Mouse (Mus musculus) E14TG2a.4 (cell line): ENCODE data around the gene Slc4a10.

ENCODE experiments used
- H3K27me3 ChIP-seq: 2 replicates; pipeline ENCODE4 v1.6.1; 2014; ENCODE audit warnings: low read length, control low read depth; ENCODE audit not compliant: insufficient read depth
- H3K36me3 ChIP-seq: 2 replicates; pipeline ENCODE4 v1.6.1; 2014; ENCODE audit warnings: low read length, control low read depth; ENCODE audit not compliant: insufficient read depth
- H3K4me1 ChIP-seq: replicated peaks from 2 replicates; pipeline ENCODE4 v1.6.1; 2014; ENCODE audit warnings: low read depth, low read length, control low read depth
- H3K4me3 ChIP-seq: replicated peaks from 2 replicates; pipeline ENCODE4 v1.5.1; 2014; ENCODE audit warnings: mild to moderate bottlenecking, low read length
- H3K9me3 ChIP-seq: 2 replicates; pipeline ENCODE4 v1.6.1; 2014; ENCODE audit warnings: low read length, control low read depth
- CTCF ChIP-seq: conservative IDR thresholded peaks from 2 replicates; pipeline ENCODE4 v1.5.1; 2014; ENCODE audit warnings: low read length
- NANOG ChIP-seq: IDR thresholded peaks from 2 replicates; pipeline ENCODE4 v1.6.1; 2014; ENCODE audit warnings: borderline replicate concordance, low read length, mixed read lengths
- POU5F1 ChIP-seq: IDR thresholded peaks from 2 replicates; pipeline ENCODE4 v1.6.1; 2014; ENCODE audit warnings: low read length, borderline replicate concordance

The Slc4a10 gene

DNA sequence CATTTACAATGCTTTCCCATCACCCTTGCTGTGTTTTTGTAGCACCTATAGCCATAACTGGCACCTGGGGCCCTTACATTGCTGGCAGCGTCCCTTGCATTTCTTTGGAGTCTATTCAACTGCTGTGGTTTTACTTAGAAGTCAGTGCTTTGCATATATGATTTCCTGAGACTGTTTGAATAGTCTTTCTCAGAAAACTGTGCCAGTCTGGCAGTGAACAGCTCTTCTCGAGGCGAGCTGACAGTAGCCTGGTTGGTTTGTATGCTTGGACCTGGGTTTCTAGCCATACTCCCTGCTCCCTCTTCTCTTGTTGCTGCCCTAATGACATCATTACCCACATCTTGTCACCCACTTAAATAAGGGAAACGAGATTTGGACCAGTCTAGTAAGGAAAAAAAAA is 285.7 kb downstream of the Slc4a10 start:
- H3K36me3 ChIP-seq: no peaks in the 10 kb centered on the region
- H3K9me3 ChIP-seq: no peaks in the 10 kb centered on the region
- no peak overlapping the region for H3K4me3 ChIP-seq
- TF ChIP-seq NANOG (no peak), POU5F1 (no peak), CTCF (no peak)
- H3K27me3 ChIP-seq: no peaks in the 10 kb centered on the region
- H3K4me1 ChIP-seq: no peaks in the 10 kb centered on the region

DNA sequence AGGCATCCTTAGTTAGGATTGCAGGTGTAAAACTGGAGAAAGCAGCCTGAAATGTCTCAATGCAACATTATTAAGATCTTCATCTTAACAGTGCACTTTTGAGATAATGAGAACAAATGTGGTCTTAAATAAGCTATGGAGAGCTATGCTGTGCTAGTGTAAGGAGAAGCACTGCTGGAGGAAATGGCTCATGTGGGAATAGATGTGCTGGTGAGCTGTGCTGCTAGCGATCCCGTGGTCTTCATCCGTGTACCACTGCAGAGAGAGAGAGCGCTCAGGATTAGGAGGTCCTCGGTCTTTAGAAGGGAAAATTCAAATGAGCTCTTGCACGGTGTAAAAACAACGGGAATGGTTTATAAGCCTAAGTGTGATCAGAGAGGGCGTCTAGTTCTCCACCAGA is 286.2 kb downstream of the Slc4a10 start:
- TF ChIP-seq NANOG: no peak
- no peak for TF ChIP-seq POU5F1
- no peak for TF ChIP-seq CTCF
- no peaks in the 10 kb centered on the region for H3K27me3 ChIP-seq
- no peaks in the 10 kb centered on the region for H3K9me3 ChIP-seq
- no peaks in the 10 kb centered on the region for H3K4me1 ChIP-seq
- H3K36me3 ChIP-seq: no peaks in the 10 kb centered on the region
- H3K4me3 ChIP-seq: no peak overlapping the region

DNA sequence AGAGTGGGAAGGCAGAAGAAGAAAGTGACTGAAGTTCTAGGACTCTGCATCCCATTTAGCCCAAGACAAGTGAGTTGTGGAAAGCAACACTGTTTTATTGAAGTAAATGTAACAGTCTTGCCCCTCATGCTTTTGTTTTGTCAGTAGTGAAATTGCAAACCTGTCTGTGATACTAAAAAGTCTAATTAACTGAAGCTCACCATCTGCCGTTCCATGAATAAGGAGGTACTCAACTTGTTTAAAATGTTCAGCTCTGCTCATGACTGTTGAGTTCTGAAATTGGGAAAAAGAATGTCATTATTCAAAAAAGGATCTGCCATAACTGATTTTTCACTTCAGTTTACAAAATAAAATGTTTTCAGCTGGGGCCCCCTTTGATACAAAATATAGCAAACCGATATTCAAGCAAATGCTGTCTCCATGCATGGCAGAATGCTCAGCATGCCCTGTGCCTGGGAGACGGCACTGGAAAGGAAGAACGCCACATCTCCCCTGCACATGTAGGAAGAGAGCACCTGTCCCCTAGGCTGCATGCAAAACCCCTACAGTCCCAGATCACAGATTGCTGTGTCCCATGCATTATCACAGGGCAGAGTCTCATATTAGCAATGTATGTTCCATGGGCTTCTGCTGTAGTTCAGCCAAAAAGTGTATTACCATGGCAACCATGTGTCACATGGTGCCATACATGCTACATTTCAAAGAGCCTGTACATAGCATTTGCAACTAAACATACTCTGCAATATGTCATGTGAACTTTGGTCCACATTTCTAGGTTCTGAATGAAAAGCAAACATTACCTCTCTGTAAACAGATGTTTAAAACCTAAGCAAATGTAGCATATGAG is 288.4 kb downstream of the Slc4a10 start:
- TF ChIP-seq POU5F1 (no peak), CTCF (no peak), NANOG (no peak)
- H3K4me1 ChIP-seq: no peaks in the 10 kb centered on the region
- H3K9me3 ChIP-seq: no peaks in the 10 kb centered on the region
- H3K4me3 ChIP-seq: no peak overlapping the region
- H3K36me3 ChIP-seq: no peaks in the 10 kb centered on the region
- no peaks in the 10 kb centered on the region for H3K27me3 ChIP-seq

DNA sequence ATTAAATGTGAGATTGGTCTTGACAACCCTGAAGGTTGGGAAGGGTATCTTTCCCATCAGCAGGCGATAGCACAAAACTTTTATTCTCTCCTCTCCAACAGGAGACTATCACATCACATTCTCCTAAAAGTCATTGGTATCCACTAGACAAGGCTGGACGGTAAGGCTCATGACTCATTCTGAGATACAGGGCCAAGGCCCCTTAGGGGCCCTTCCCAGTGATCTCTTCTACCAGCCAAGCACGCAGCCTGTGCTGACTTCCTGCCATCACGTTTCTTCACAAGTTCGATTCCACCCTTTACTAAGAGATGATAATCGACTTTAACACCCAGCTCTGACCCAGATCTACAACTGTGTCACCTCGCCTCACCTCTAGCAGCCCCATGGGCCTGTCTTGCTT is 290.8 kb downstream of the Slc4a10 start:
- no peak overlapping the region for H3K4me3 ChIP-seq
- H3K9me3 ChIP-seq: no peaks in the 10 kb centered on the region
- H3K36me3 ChIP-seq: no peaks in the 10 kb centered on the region

DNA sequence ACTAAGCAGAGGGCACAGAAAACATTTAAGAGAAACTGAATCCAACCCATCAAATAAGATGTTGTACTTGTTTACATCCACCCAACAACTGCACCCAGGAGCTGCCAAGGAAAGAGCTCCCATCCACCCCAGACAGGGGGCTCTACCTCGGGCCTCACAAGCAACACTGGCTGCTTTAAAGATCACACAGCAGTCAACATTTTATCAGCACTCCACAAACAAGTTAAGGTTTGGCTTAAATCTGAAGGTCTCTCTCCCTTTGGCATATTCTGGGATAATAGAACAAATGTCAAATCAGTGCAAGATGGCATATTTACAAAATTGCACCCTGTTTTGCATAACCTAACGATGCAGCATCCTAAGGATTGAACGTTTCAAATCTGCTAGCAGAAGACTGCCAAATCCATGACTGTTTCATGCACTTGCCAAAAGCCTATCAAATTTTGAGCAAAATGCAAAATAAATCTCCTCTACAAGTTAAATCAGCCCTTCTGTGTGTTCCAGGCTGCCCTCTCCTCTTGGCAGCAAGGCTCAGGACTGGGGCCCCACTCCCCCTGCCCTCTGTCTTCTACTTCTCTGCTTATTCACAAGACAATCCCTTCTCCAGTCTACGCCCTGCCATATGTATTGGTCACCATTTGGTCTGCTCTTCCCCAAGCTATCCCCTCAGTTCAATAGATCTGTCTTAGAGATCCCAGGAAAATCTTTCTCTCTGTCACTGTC is 293.1 kb downstream of the Slc4a10 start:
- Histone ChIP-seq H3K4me1 (peaks cover 6% of the 10 kb centered on the region), H3K27me3 (no peaks in the 10 kb centered on the region), H3K4me3 (no peak overlapping the region), H3K9me3 (no peaks in the 10 kb centered on the region), H3K36me3 (no peaks in the 10 kb centered on the region)
- TF ChIP-seq NANOG (no peak), CTCF (no peak), POU5F1 (no peak)

More for the DNA sequence above, 290.8 kb downstream of the Slc4a10 start:
- Histone ChIP-seq H3K27me3 (no peaks in the 10 kb centered on the region), H3K4me1 (peaks cover 6% of the 10 kb centered on the region)
- TF ChIP-seq CTCF: no peak

DNA sequence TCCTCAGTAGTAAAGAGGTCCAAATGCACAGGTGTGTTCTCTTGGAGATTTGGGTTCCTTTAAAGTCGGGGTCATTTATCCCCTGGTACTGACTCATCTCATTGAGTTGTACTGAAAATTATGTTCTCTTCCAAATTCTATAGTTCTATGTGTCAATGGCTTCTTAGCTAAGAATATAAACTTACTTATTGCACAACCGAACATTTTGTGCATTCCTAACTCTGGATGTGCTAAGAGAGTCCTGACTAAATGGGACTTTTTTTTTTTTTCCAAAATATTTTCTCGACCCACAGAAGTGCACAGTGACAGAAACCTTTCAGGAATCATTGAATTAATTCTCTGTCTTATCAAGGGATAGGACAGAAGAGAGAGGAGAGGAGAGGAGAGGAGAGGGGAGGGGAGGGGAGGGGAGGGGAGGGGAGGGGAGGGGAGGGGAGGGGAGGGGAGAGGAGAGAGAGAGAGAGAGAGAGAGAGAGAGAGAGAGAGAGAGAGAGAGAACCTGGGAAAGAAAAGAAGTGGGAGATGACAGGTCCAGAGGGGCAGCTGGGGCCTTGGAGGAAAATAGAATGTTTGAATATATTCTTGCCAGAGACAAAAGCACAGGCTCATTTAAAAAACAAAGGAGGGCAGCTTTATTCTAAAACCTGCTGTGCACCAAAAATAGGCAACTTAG is 294.9 kb downstream of the Slc4a10 start:
- Histone ChIP-seq H3K36me3 (no peaks in the 10 kb centered on the region), H3K9me3 (no peaks in the 10 kb centered on the region), H3K27me3 (no peaks in the 10 kb centered on the region), H3K4me1 (peaks cover 6% of the 10 kb centered on the region), H3K4me3 (no peak overlapping the region)
- TF ChIP-seq NANOG: no peak
- no peak for TF ChIP-seq CTCF
- TF ChIP-seq POU5F1: no peak

DNA sequence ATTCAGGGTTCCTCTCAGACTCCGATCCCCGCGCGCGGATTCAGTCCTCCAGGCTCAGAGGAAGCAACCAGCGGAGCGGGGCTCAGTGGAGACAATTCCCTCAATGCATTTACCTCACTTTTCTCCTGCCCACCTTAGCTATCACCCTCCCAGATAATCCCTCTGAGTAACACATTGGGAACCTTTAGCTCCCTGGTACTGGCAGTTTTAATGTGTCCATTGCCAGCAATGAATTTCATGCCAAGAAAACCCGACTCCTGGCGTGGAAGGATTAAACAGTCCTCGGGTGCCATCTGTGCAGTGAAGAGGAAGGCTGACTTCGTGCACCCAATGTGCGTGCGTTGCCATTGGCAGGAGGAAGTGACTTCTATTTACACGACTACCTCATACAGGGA is 295.5 kb downstream of the Slc4a10 start:
- no peak overlapping the region for H3K4me3 ChIP-seq
- no peaks in the 10 kb centered on the region for H3K36me3 ChIP-seq
- no peaks in the 10 kb centered on the region for H3K9me3 ChIP-seq
- H3K27me3 ChIP-seq: no peaks in the 10 kb centered on the region
- no peak for TF ChIP-seq NANOG
- no peak for TF ChIP-seq POU5F1
- no peak for TF ChIP-seq CTCF
- H3K4me1 ChIP-seq: peaks cover 6% of the 10 kb centered on the region

DNA sequence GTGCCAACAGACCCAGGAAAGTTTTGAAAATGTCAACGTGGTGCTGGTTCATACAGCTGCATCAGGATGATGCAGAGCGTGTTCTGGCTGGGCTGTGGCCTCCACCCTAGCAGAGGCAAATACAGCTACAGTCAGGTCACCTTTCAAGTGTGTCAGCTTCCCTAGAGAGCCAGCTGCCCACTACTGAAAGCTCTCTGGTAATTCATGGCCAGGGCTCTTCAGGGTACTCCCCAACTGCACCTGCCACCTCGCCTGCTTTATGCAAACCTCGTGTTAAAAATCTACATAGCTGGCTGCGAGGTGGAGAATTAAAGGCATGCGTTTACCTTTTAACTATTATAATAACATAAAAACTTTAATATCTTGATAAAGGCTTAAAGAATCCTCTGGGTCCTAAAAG is 298.1 kb downstream of the Slc4a10 start:
- Histone ChIP-seq H3K27me3 (no peaks in the 10 kb centered on the region), H3K4me1 (peaks cover 6% of the 10 kb centered on the region), H3K36me3 (no peaks in the 10 kb centered on the region), H3K9me3 (no peaks in the 10 kb centered on the region), H3K4me3 (no peak overlapping the region)
- TF ChIP-seq POU5F1 (no peak), NANOG (no peak), CTCF (no peak)
